Mouse (Mus musculus): ENCODE results near the gene Olfr1216. TPM values are rescaled to one million over a fixed set of nuclear protein-coding genes. Genes with fewer than 3 reads are reported as not detected.

The Olfr1216 gene
- not detected in 2 replicates for polyA plus RNA-seq (2012; rRNA removed)

DNA sequence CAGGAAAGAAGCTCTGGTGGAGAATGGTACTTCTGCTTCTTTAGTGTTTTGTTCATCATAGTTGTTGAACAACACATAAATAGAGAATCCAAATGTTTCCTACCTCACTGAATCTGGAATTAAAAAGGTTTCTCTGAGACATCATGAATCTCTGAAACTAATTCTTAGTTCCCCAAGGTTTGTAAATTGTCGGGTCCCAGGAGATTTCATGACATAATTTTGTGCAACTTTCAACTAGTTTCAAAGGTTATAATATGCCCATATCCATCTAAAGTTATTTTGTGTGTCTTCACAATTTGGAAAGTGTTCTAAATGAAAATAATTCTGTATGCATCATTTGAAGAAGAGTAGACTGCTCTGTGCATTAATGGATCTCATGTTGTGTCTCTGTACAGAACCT, at the start of gene Olfr1216:
TSS of gene Olfr1216 (minus strand) at position 101 of the 400 bp plus-strand sequence.

DNA sequence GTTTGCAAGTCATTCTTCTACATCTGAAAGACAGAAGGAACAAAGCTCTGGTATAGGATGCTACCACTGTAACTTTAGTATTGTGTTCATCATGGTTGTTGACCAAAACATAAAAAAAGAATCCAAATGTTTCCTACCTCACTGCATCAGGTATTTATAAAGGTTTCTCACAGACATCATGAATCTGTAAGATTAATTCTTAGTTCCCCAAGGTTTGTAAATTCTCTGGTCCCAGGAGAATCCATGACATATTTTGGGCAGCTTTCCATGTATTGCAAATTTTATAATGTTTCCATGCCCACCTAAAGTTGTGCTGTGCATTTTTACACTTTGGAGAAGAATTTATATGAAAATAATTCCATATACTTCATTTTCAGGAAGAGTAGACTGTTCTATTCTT, 42.9 kb upstream of the Olfr1216 start, which contains the start of gene Olfr1218:
TSS of gene Olfr1218 (minus strand) at position 101 of the 400 bp plus-strand sequence.

DNA sequence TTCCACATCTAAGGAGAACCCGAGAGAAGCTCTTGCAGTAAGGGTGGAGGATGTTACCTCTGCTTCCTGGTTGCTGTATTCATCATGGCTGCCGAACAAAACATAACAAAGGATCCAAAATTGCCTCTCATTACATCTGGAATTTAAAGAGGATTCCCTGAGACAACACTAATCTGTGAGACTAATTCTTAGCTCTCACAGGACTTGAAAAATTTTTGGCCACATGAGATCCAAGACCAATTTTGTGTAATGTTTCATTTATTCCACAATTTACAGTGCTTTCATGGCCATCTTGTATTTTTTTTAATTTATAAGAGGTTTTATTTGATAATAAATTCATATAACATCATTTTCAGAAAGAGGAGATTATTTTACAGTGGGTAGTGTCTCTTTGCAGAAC, 13.8 kb upstream of the Olfr1216 start, which contains the start of gene Olfr1217:
TSS of gene Olfr1217 (minus strand) at position 101 of the 400 bp plus-strand sequence.

DNA sequence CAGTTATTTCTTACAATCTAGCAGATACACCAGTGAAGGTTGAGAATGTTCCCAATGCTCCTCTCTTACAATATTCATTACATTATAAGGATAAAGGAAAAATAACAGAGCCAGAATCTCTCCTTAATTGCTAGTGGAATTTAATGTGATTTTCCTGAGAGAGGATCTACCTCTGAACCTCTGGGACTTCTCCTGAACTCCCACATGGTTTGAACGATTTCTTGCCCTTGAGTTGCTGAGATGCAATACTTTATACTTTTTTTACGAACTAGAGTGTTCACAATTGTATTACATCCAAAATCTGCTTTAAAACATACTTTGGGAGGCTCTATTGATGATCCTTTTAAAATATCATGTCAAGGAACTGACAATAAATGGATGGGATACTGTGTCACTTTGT, 11.3 kb downstream of the Olfr1216 start, which contains the start of gene Olfr1215:
TSS of gene Olfr1215 (minus strand) at position 101 of the 400 bp plus-strand sequence.

DNA sequence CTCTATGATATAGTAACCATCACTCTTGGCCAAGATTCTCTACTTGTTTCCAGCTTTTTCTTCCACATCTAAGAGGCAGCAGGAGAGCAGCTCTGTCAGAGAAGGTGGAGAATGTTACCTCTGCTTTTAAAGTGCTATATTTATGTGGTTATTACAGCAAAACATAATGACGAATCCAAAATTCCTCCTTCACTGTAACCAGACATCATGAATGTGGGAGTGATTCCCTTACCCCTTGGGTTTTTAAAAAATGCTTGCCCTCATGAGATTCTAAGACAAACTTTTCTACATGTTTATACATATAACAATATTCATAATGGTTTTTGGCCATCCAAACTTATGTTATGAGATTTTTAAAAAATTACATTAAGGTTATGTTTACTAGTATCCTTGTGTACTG, 25.6 kb downstream of the Olfr1216 start, which contains the start of gene Olfr1214:
TSS of gene Olfr1214 (minus strand) at position 101 of the 400 bp plus-strand sequence.

DNA sequence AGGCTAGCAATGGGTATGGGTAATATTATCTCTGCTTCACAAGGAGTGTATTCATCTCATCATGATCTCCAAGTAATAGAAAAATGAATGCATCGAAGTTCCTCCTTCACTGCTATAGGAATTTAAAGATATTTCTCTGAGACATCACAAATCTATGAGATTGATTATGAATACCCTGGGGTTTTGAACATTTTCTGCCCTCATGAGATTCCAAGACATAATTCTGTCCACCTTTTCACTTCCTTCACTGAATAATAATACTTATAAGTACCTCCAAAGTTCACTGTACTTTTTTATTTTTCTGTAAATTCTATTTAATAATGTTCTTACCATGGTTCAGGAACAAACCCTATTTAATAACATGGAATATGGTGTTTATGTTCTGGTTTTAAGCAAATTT, 38.0 kb downstream of the Olfr1216 start, which contains the start of gene Gm13762:
TSS of gene Gm13762 (minus strand) at position 101 of the 400 bp plus-strand sequence.

Other genes with a start within 250 kb of the Olfr1216 start
- gene Olfr1200, start 247.9 kb downstream of the Olfr1216 start, polyA plus RNA-seq (2012; rRNA removed): not detected in 2 replicates
- not detected in 2 replicates for gene Olfr1201, start 225.3 kb downstream of the Olfr1216 start, polyA plus RNA-seq (2012; rRNA removed)
- not detected in 2 replicates for gene Olfr1202, start 203.8 kb downstream of the Olfr1216 start, polyA plus RNA-seq (2012; rRNA removed)
- gene Olfr1205, start 188.6 kb downstream of the Olfr1216 start, polyA plus RNA-seq (2012; rRNA removed): not detected in 2 replicates
- not detected in 2 replicates for gene Olfr1204, start 169.0 kb downstream of the Olfr1216 start, polyA plus RNA-seq (2012; rRNA removed)
- gene Olfr1206, start 155.1 kb downstream of the Olfr1216 start, polyA plus RNA-seq (2012; rRNA removed): not detected in 2 replicates
- gene Olfr1208, start 116.0 kb downstream of the Olfr1216 start, polyA plus RNA-seq (2012; rRNA removed): not detected in 2 replicates
- not detected in 2 replicates for gene Olfr1209, start 103.2 kb downstream of the Olfr1216 start, polyA plus RNA-seq (2012; rRNA removed)
- gene Olfr1211, start 80.2 kb downstream of the Olfr1216 start, polyA plus RNA-seq (2012; rRNA removed): not detected in 2 replicates
- gene Olfr1212, start 64.4 kb downstream of the Olfr1216 start, polyA plus RNA-seq (2012; rRNA removed): not detected in 2 replicates
- gene Gm13762, start 38.1 kb downstream of the Olfr1216 start, polyA plus RNA-seq (2012; rRNA removed): not detected in 2 replicates
- not detected in 2 replicates for gene Olfr1214, start 25.7 kb downstream of the Olfr1216 start, polyA plus RNA-seq (2012; rRNA removed)
- not detected in 2 replicates for gene Olfr1215, start 11.4 kb downstream of the Olfr1216 start, polyA plus RNA-seq (2012; rRNA removed)
- not detected in 2 replicates for gene Olfr1217, start 13.7 kb upstream of the Olfr1216 start, polyA plus RNA-seq (2012; rRNA removed)
- not detected in 2 replicates for gene Olfr1218, start 42.8 kb upstream of the Olfr1216 start, polyA plus RNA-seq (2012; rRNA removed)
- not detected in 2 replicates for gene Olfr1219, start 65.2 kb upstream of the Olfr1216 start, polyA plus RNA-seq (2012; rRNA removed)
- not detected in 2 replicates for gene Olfr1220, start 88.5 kb upstream of the Olfr1216 start, polyA plus RNA-seq (2012; rRNA removed)
- not detected in 2 replicates for gene Olfr1221, start 98.9 kb upstream of the Olfr1216 start, polyA plus RNA-seq (2012; rRNA removed)
- not detected in 2 replicates for gene Olfr1222, start 114.7 kb upstream of the Olfr1216 start, polyA plus RNA-seq (2012; rRNA removed)
- gene Olfr1223, start 133.2 kb upstream of the Olfr1216 start, polyA plus RNA-seq (2012; rRNA removed): not detected in 2 replicates
- gene Olfr1224-ps1, start 145.8 kb upstream of the Olfr1216 start, polyA plus RNA-seq (2012; rRNA removed): not detected in 2 replicates
- not detected in 2 replicates for gene Olfr1225, start 156.3 kb upstream of the Olfr1216 start, polyA plus RNA-seq (2012; rRNA removed)
- gene Olfr1226, start 181.7 kb upstream of the Olfr1216 start, polyA plus RNA-seq (2012; rRNA removed): not detected in 2 replicates
- not detected in 2 replicates for gene Olfr1228, start 235.7 kb upstream of the Olfr1216 start, polyA plus RNA-seq (2012; rRNA removed)